ENCODE assay signal across 10 mouse cellular contexts in the genomic region with DNA sequence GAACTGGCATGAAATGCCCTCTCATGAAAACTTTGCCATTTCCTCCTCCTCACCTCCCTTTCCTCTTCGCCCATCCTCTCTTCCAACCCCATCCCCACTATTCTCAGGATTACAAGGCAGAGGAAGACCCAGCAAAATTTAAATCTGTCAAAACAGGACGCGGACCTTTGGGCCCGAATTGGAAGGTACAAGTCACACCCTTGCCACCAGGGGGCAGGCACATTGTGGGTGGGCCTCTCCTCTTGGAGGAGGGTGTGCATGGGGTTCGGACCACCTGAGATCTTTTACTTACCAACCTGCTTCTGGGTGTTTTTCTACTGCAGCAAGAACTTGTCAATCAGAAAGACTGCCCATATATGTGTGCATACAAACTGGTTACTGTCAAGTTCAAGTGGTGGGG. TPM values are rescaled to one million over a fixed set of nuclear protein-coding genes. Genes with fewer than 3 reads are reported as not detected.
DNase-seq lines count a peak whose midpoint lies in the region; ATAC-seq and TF ChIP-seq lines count a peak whose summit lies in the region.
"Had no signal": no experiment of that assay in that cellular context is flagged by ENCODE, and none has a peak within 500 bp of the region (broad histone marks: within the 10 kb centered on the region; RNA-seq: fewer than 3 reads in every experiment).

No protein-coding gene starts in this region.

- no peak overlapping the region for H3K4me3 ChIP-seq in hindbrain, embryonic 10.5 days
- H3K4me3 ChIP-seq in hindbrain, embryonic 16.5 days (ENCODE audit: low read length): no peak overlapping the region
- H3K4me3 ChIP-seq in ES-Bruce4 (ENCODE audit: low read depth, low read length): no peak overlapping the region
- H3K4me3 ChIP-seq in lung, embryonic 16.5 days (ENCODE audit: low read length): no peak overlapping the region
- H3K4me3 ChIP-seq in forebrain, embryonic 13.5 days: no peak overlapping the region
- H3K4me3 ChIP-seq: erythroblast, embryonic 14.5 days had no signal

- no peak overlapping the region for H3K4me2 ChIP-seq in hindbrain, embryonic 16.5 days (ENCODE audit: low read length)
- no peak overlapping the region for H3K4me2 ChIP-seq in lung, embryonic 16.5 days (ENCODE audit: low read depth, low read length)
- no peak overlapping the region for H3K4me2 ChIP-seq in forebrain, embryonic 13.5 days

- H3K9me3 ChIP-seq in hindbrain, embryonic 10.5 days: no peaks in the 10 kb centered on the region
- no peaks in the 10 kb centered on the region for H3K9me3 ChIP-seq in hindbrain, embryonic 16.5 days (ENCODE audit: control insufficient read depth, low read length)
- no peaks in the 10 kb centered on the region for H3K9me3 ChIP-seq in ES-Bruce4 (replicated peaks; ENCODE audit: control insufficient read depth, insufficient read depth, low read length, poor library complexity, severe bottlenecking)
- H3K9me3 ChIP-seq in lung, embryonic 16.5 days (ENCODE audit: control insufficient read depth, low read length): no peaks in the 10 kb centered on the region
- H3K9me3 ChIP-seq in forebrain, embryonic 13.5 days (replicated peaks): no peaks in the 10 kb centered on the region

- no peaks in the 10 kb centered on the region for H3K4me1 ChIP-seq in hindbrain, embryonic 10.5 days (replicated peaks)
- H3K4me1 ChIP-seq in hindbrain, embryonic 16.5 days (ENCODE audit: control insufficient read depth, insufficient read depth, low read depth, low read length): no peaks in the 10 kb centered on the region
- H3K4me1 ChIP-seq in ES-Bruce4 (ENCODE audit: control insufficient read depth, insufficient read depth, low read length): peaks cover 3% of the 10 kb centered on the region
- 0 out of 2 replicates have a peak, but pooled peaks cover 2% of the 10 kb centered on the region for H3K4me1 ChIP-seq in lung, embryonic 16.5 days (replicated peaks; ENCODE audit: control insufficient read depth, insufficient read depth, low read length)
- H3K4me1 ChIP-seq in forebrain, embryonic 13.5 days: no peaks in the 10 kb centered on the region

- peak; percentile 11 for DNase-seq in hindbrain, embryonic 10.5 days (ENCODE audit: low spot score)
- DNase-seq in A20 (ENCODE audit: low read depth, low spot score) (peak; percentile 41), MN1 (ENCODE audit: low spot score) (no peak)
- DNase-seq in left cerebral cortex, postnatal 25 days (ENCODE audit: low spot score in 2 of 2): no peak
- DNase-seq: kidney, adult 11 months had no signal

- no peak overlapping the region for H3K9ac ChIP-seq in hindbrain, embryonic 16.5 days (ENCODE audit: low read depth, low read length)
- H3K9ac ChIP-seq in ES-Bruce4 (ENCODE audit: low read depth, poor library complexity, severe bottlenecking): no peak overlapping the region
- no peak overlapping the region for H3K9ac ChIP-seq in lung, embryonic 16.5 days (ENCODE audit: low read length)
- H3K9ac ChIP-seq in forebrain, embryonic 13.5 days: no peak overlapping the region

- H3K27ac ChIP-seq in hindbrain, embryonic 10.5 days: no peak overlapping the region
- no peak overlapping the region for H3K27ac ChIP-seq in hindbrain, embryonic 16.5 days (ENCODE audit: low read depth, low read length)
- peak overlapping the region; percentile 94 for H3K27ac ChIP-seq in ES-Bruce4 (ENCODE audit: insufficient read depth, low read length)
- peak overlapping the region; percentile 72; the same call in 1 of the 2 replicates for H3K27ac ChIP-seq in lung, embryonic 16.5 days (ENCODE audit: low read length)
- no peak overlapping the region for H3K27ac ChIP-seq in forebrain, embryonic 13.5 days

- 80% methylated on average over 5 of the region's 5 CpGs for WGBS in hindbrain, embryonic 10.5 days
- WGBS in hindbrain, embryonic 16.5 days: 81% methylated on average over 5 of the region's 5 CpGs
- WGBS in lung, embryonic 16.5 days: 87% methylated on average over 5 of the region's 5 CpGs
- WGBS in forebrain, embryonic 13.5 days: 85% methylated on average over 5 of the region's 5 CpGs

- no peak for TF ChIP-seq EP300 in ES-Bruce4 (IDR thresholded peaks at IDR 0.05; ENCODE audit: insufficient read depth, low read depth, low read length)

- no peaks in the 10 kb centered on the region for H3K27me3 ChIP-seq in hindbrain, embryonic 10.5 days (ENCODE audit: insufficient read depth, poor library complexity, severe bottlenecking)
- no peaks in the 10 kb centered on the region for H3K27me3 ChIP-seq in hindbrain, embryonic 16.5 days (replicated peaks; ENCODE audit: control insufficient read depth, insufficient read depth, low read length)
- H3K27me3 ChIP-seq in ES-Bruce4 (ENCODE audit: control insufficient read depth, insufficient read depth, low read length, poor library complexity, severe bottlenecking): no peaks in the 10 kb centered on the region
- H3K27me3 ChIP-seq in lung, embryonic 16.5 days (ENCODE audit: control insufficient read depth, insufficient read depth, low read depth, low read length): no peaks in the 10 kb centered on the region
- no peaks in the 10 kb centered on the region for H3K27me3 ChIP-seq in forebrain, embryonic 13.5 days

- intact Hi-C loops in left cerebral cortex, postnatal 25 days (cut with DNase I): no loop called here

- H3K36me3 ChIP-seq in hindbrain, embryonic 10.5 days: peaks cover 94% of the 10 kb centered on the region
- peaks cover 30% of the 10 kb centered on the region for H3K36me3 ChIP-seq in hindbrain, embryonic 16.5 days (ENCODE audit: control insufficient read depth, insufficient read depth, low read length)
- H3K36me3 ChIP-seq in ES-Bruce4 (ENCODE audit: control insufficient read depth, insufficient read depth, low read length, poor library complexity, severe bottlenecking): peaks cover 2% of the 10 kb centered on the region; the same call in 1 of the 2 replicates
- H3K36me3 ChIP-seq in lung, embryonic 16.5 days (ENCODE audit: control insufficient read depth, insufficient read depth, low read length): peaks cover 23% of the 10 kb centered on the region
- H3K36me3 ChIP-seq in forebrain, embryonic 13.5 days (ENCODE audit: poor library complexity, severe bottlenecking): peaks cover 77% of the 10 kb centered on the region

- TF ChIP-seq CTCF in ES-Bruce4 (IDR thresholded peaks at IDR 0.05; ENCODE audit: low read depth, low read length): peak; percentile 77

- TF ChIP-seq POLR2A in ES-Bruce4 (IDR thresholded peaks at IDR 0.05; ENCODE audit: insufficient read depth, low read length): no peak

- ATAC-seq in hindbrain, embryonic 16.5 days: no peak
- no peak for ATAC-seq in lung, embryonic 16.5 days (ENCODE audit: low read depth)
- ATAC-seq in forebrain, embryonic 13.5 days: no peak

RNA-seq across cellular contexts. Expression of a gene that starts 11.7 kb away (rescaled TPM):
- 20.6 and 24.9 TPM in 2 replicates for polyA plus RNA-seq in hindbrain, embryonic 10.5 days (2016; fragmentation: Nextera tagmentation; extraction: Ambion mirVana)
- polyA plus RNA-seq in hindbrain, embryonic 16.5 days (2015; fragmentation: Nextera tagmentation; extraction: Ambion mirVana): 39.8 TPM in 2 replicates
- polyA plus RNA-seq in ES-Bruce4 (2011; ENCODE audit: insufficient read depth, insufficient read length, low read depth, missing spikeins): 20.5 and 22.6 TPM in 2 replicates
- polyA plus RNA-seq in lung, embryonic 16.5 days (2015; fragmentation: Nextera tagmentation; extraction: Ambion mirVana): 33.8 and 35.4 TPM in 2 replicates
- 32.7 and 33.8 TPM in 2 replicates for polyA plus RNA-seq in forebrain, embryonic 13.5 days (2015; fragmentation: Nextera tagmentation; extraction: Ambion mirVana)
- 10 to 100 TPM; 38.5 to 41.3 TPM for total RNA-seq in left cerebral cortex, postnatal 25 days (2021)

RNA-seq across cellular contexts. Expression of a gene that starts 31.2 kb away (rescaled TPM):
- 16.4 and 19.0 TPM in 2 replicates for polyA plus RNA-seq in hindbrain, embryonic 10.5 days (2016; fragmentation: Nextera tagmentation; extraction: Ambion mirVana)
- 13.6 and 16.7 TPM in 2 replicates for polyA plus RNA-seq in hindbrain, embryonic 16.5 days (2015; fragmentation: Nextera tagmentation; extraction: Ambion mirVana)
- 78.7 and 82.9 TPM in 2 replicates for polyA plus RNA-seq in ES-Bruce4 (2011; ENCODE audit: insufficient read depth, insufficient read length, low read depth, missing spikeins)
- polyA plus RNA-seq in lung, embryonic 16.5 days (2015; fragmentation: Nextera tagmentation; extraction: Ambion mirVana): 93.0 and 96.5 TPM in 2 replicates
- 6.1 and 6.9 TPM in 2 replicates for polyA plus RNA-seq in forebrain, embryonic 13.5 days (2015; fragmentation: Nextera tagmentation; extraction: Ambion mirVana)
- 10 to 100 TPM; 17.4 to 19.0 TPM for total RNA-seq in left cerebral cortex, postnatal 25 days (2021)

RNA-seq across cellular contexts. Expression of a gene that starts 31.2 kb away (rescaled TPM):
- polyA plus RNA-seq in hindbrain, embryonic 10.5 days (2016; fragmentation: Nextera tagmentation; extraction: Ambion mirVana): 68.8 and 80.6 TPM in 2 replicates
- polyA plus RNA-seq in hindbrain, embryonic 16.5 days (2015; fragmentation: Nextera tagmentation; extraction: Ambion mirVana): 109 and 110 TPM in 2 replicates
- 70.5 and 71.4 TPM in 2 replicates for polyA plus RNA-seq in ES-Bruce4 (2011; ENCODE audit: insufficient read depth, insufficient read length, low read depth, missing spikeins)
- 63.7 and 63.8 TPM in 2 replicates for polyA plus RNA-seq in lung, embryonic 16.5 days (2015; fragmentation: Nextera tagmentation; extraction: Ambion mirVana)
- 70.0 and 70.8 TPM in 2 replicates for polyA plus RNA-seq in forebrain, embryonic 13.5 days (2015; fragmentation: Nextera tagmentation; extraction: Ambion mirVana)
- 100 to 1,000 TPM; 330 to 346 TPM for total RNA-seq in left cerebral cortex, postnatal 25 days (2021)

RNA-seq across cellular contexts. Expression of a gene that starts 59.9 kb away (rescaled TPM):
- polyA plus RNA-seq in hindbrain, embryonic 10.5 days (2016; fragmentation: Nextera tagmentation; extraction: Ambion mirVana): 107 and 122 TPM in 2 replicates
- 106 and 109 TPM in 2 replicates for polyA plus RNA-seq in hindbrain, embryonic 16.5 days (2015; fragmentation: Nextera tagmentation; extraction: Ambion mirVana)
- polyA plus RNA-seq in ES-Bruce4 (2011; ENCODE audit: insufficient read depth, insufficient read length, low read depth, missing spikeins): 86.0 and 91.5 TPM in 2 replicates
- 108 and 112 TPM in 2 replicates for polyA plus RNA-seq in lung, embryonic 16.5 days (2015; fragmentation: Nextera tagmentation; extraction: Ambion mirVana)
- 124 and 133 TPM in 2 replicates for polyA plus RNA-seq in forebrain, embryonic 13.5 days (2015; fragmentation: Nextera tagmentation; extraction: Ambion mirVana)
- 100 to 1,000 TPM; 125 to 137 TPM for total RNA-seq in left cerebral cortex, postnatal 25 days (2021)

Comparison
In these comparisons a context has a peak if more than half of its experiments do, and no peak if none do; other contexts are left out.
1. DNase-seq: peak in hindbrain, embryonic 10.5 days (single experiment) and A20 (single experiment); none in left cerebral cortex, postnatal 25 days (0 of 2) and MN1 (single experiment).
2. H3K27ac ChIP-seq: peak in ES-Bruce4 (single experiment) and lung, embryonic 16.5 days (single experiment); none in hindbrain, embryonic 10.5 days (single experiment), hindbrain, embryonic 16.5 days (single experiment) and forebrain, embryonic 13.5 days (single experiment).